Mouse (Mus musculus) mesoderm, embryonic 11.5 days (tissue): ENCODE data around the gene Ssh2.
"Not testable (repeated sequence)": the region's sequence is repeated elsewhere in the genome, so short reads cannot be mapped to it uniquely, and the experiment has no call there.

Experiments used
- DNase-seq: peaks from one replicate; pipeline ENCODE4 v3.0.0-alpha.2; 2012; ENCODE audit warnings: low read depth, low spot score

Gene Ssh2

GRCm38 (mm10) chr11:77230765-77231164 lies 14.7 kb downstream of the Ssh2 start:
- DNase-seq = no peak

GRCm38 (mm10) chr11:77231514-77231913 lies 15.4 kb downstream of the Ssh2 start:
- DNase-seq = no peak

- no peak for DNase-seq
These were observed 19.2 kb downstream of the Ssh2 start for GRCm38 (mm10) chr11:77235267-77235666.

- no peak for DNase-seq
These were observed 23.7 kb downstream of the Ssh2 start for GRCm38 (mm10) chr11:77239658-77240345.

- no peak for DNase-seq
These were observed 24.6 kb downstream of the Ssh2 start for GRCm38 (mm10) chr11:77240466-77241246.

GRCm38 (mm10) chr11:77242912-77243311 lies 26.8 kb downstream of the Ssh2 start:
- no peak for DNase-seq

- DNase-seq = no peak
These were observed 36.7 kb downstream of the Ssh2 start for GRCm38 (mm10) chr11:77252826-77253225.

GRCm38 (mm10) chr11:77259441-77259840 lies 43.4 kb downstream of the Ssh2 start:
- peak; percentile 3 for DNase-seq

GRCm38 (mm10) chr11:77267401-77267800 lies 51.3 kb downstream of the Ssh2 start:
- no peak for DNase-seq

- no peak for DNase-seq
These were observed 59.9 kb downstream of the Ssh2 start for GRCm38 (mm10) chr11:77276000-77276399.

GRCm38 (mm10) chr11:77278538-77278937 lies 62.5 kb downstream of the Ssh2 start:
- DNase-seq = not testable (repeated sequence)

- DNase-seq = no peak
These were observed 64.1 kb downstream of the Ssh2 start for GRCm38 (mm10) chr11:77280219-77280618.

- DNase-seq = no peak
These were observed 75.4 kb downstream of the Ssh2 start for GRCm38 (mm10) chr11:77291447-77291846.

GRCm38 (mm10) chr11:77293673-77294072 lies 77.6 kb downstream of the Ssh2 start:
- DNase-seq = not testable (repeated sequence)

GRCm38 (mm10) chr11:77297246-77297645 lies 81.2 kb downstream of the Ssh2 start:
- no peak for DNase-seq

- no peak for DNase-seq
These were observed 91.1 kb downstream of the Ssh2 start for GRCm38 (mm10) chr11:77307205-77307604.

GRCm38 (mm10) chr11:77308533-77308932 lies 92.4 kb downstream of the Ssh2 start:
- peak; percentile 32 for DNase-seq

- DNase-seq = peak; percentile 4
These were observed 101.8 kb downstream of the Ssh2 start for GRCm38 (mm10) chr11:77317721-77318477.

GRCm38 (mm10) chr11:77318478-77319118 lies 102.5 kb downstream of the Ssh2 start:
- no peak for DNase-seq

- no peak for DNase-seq
These were observed 105.1 kb downstream of the Ssh2 start for GRCm38 (mm10) chr11:77321214-77321613.

GRCm38 (mm10) chr11:77330529-77330928 lies 114.4 kb downstream of the Ssh2 start:
- no peak for DNase-seq

- DNase-seq = no peak
These were observed 131.2 kb downstream of the Ssh2 start for GRCm38 (mm10) chr11:77347273-77347672.
